Mouse (Mus musculus) olfactory bulb, adult 2 months (tissue): ENCODE measurements at regions not wholly inside any gene's neighbourhood (a gene's known extent, or its start where the extent isn't known, plus 50 kb on each side); places are given as distances from the start of the nearest gene placed in this dataset.

Experiments used
- CTCF ChIP-seq: fragments of 200-500 bp; IDR thresholded peaks from 2 replicates; pipeline ENCODE4 v1.5.1; 2012; ENCODE audit warnings: low read depth, mild to moderate bottlenecking, low read length, moderate library complexity; ENCODE audit not compliant: insufficient read depth
- POLR2A ChIP-seq: fragments of 200-500 bp; IDR thresholded peaks from 2 replicates; pipeline ENCODE4 v1.6.1; 2012; ENCODE audit warnings: mild to moderate bottlenecking, low read depth, low read length, moderate library complexity; ENCODE audit not compliant: insufficient read depth

- TF ChIP-seq CTCF, result no peak
- no peak for TF ChIP-seq POLR2A
These were observed 154.2 kb upstream of the Rpl34 start for GRCm38 (mm10) chr3:130884393-130884792.
